Mouse (Mus musculus): Measurements from ENCODE around the gene Il16.

DNA sequence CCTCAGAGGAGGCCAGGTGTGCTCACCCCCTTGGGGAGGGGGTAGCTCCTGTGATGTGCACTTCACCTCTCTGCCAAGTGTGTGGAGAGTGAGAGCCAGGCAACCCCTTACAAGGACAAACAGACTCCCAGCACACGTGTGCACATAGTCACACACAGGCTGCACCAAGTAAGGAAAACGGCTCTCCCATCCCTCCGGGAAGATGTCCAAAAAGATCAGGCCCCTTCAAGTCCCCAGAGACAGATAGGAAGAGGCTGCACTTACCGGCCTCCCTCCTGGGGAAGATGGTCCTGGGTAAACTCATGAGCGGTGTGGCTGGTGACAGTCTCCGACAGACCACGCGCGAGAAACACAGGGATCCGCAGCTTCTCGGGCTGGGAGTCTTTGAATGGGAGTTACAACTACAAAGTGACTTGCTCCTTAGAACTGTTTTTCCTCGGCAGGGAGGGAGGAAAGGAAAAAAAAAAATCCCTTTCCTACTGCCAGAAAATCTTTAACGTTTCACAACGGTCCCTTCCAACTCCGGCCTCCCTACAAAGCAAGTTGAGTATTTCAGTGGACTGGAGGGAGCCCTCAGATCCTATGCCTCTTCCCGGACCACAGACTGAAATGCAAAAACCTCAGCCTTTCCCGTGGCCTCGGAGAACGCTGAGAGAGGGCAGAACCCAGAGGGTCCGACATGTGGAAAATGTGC, at the start of gene Il16:
- TF ChIP-seq POLR2A (IDR thresholded peaks at IDR 0.05; ENCODE audit: low read depth, low read length) (no peak), CTCF (IDR thresholded peaks at IDR 0.05; ENCODE audit: borderline replicate concordance, insufficient read depth, low read length) (no peak)

All from embryonic fibroblast, embryonic 13.5 days (primary cell).